Mouse (Mus musculus) small intestine, adult 2 months (tissue): ENCODE results near the gene Gm20388.

Source experiments
- CTCF ChIP-seq: fragments of 200-500 bp; IDR thresholded peaks from 2 replicates; pipeline ENCODE4 v1.5.1; 2012; ENCODE audit warnings: low read depth, mild to moderate bottlenecking, control low read depth, inconsistent platforms, low read length, moderate library complexity, mixed read lengths; ENCODE audit not compliant: insufficient replicate concordance, insufficient read length; ENCODE audit errors: extremely low read depth
- POLR2A ChIP-seq: fragments of 200-500 bp; IDR thresholded peaks from 2 replicates; pipeline ENCODE4 v1.6.1; 2012; ENCODE audit warnings: low read depth, mild to moderate bottlenecking, control low read depth, inconsistent platforms, low read length, moderate library complexity

DNA sequence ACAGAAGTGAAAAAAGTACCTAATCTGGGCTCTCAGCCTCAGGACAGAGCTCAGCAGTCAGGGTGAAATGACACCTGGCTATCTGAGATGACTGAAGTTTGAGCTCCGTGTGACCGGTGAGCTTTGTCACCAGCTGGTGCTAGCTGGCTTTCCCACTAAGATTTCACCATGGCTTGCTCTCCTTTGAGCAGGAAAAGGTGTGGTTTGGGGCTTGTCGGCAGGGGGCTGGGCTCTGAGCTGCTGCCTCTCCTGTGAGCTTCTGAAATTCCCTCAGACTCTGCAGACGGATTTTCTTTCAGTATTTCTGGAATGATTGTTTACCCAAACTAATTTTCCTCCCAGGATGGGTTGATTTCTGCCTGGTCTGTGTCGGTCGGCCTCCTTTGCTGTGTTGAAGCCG lies 4395.9 kb downstream of the Gm20388 start:
- no peak for TF ChIP-seq POLR2A
- no peak for TF ChIP-seq CTCF
